Mouse (Mus musculus) E14TG2a.4 (cell line): ENCODE results near the gene Tpst2.
"Not testable (repeated sequence)": the region's sequence is repeated elsewhere in the genome, so short reads cannot be mapped to it uniquely, and the experiment has no call there.

Experiments
- H3K27me3 ChIP-seq: 2 replicates; pipeline ENCODE4 v1.6.1; 2014; ENCODE audit warnings: low read length, control low read depth; ENCODE audit not compliant: insufficient read depth
- H3K36me3 ChIP-seq: 2 replicates; pipeline ENCODE4 v1.6.1; 2014; ENCODE audit warnings: low read length, control low read depth; ENCODE audit not compliant: insufficient read depth
- H3K4me1 ChIP-seq: replicated peaks from 2 replicates; pipeline ENCODE4 v1.6.1; 2014; ENCODE audit warnings: low read depth, low read length, control low read depth
- H3K4me3 ChIP-seq: replicated peaks from 2 replicates; pipeline ENCODE4 v1.5.1; 2014; ENCODE audit warnings: mild to moderate bottlenecking, low read length
- H3K9me3 ChIP-seq: 2 replicates; pipeline ENCODE4 v1.6.1; 2014; ENCODE audit warnings: low read length, control low read depth
- CTCF ChIP-seq: conservative IDR thresholded peaks from 2 replicates; pipeline ENCODE4 v1.5.1; 2014; ENCODE audit warnings: low read length
- NANOG ChIP-seq: IDR thresholded peaks from 2 replicates; pipeline ENCODE4 v1.6.1; 2014; ENCODE audit warnings: borderline replicate concordance, low read length, mixed read lengths
- POU5F1 ChIP-seq: IDR thresholded peaks from 2 replicates; pipeline ENCODE4 v1.6.1; 2014; ENCODE audit warnings: low read length, borderline replicate concordance

The Tpst2 gene

GRCm38 (mm10) chr5:112300721-112301308, 24.3 kb downstream of the Tpst2 start:
- H3K4me3 ChIP-seq: no peak overlapping the region
- no peaks in the 10 kb centered on the region for H3K9me3 ChIP-seq
- H3K4me1 ChIP-seq: peaks cover 90% of the 10 kb centered on the region
- peaks cover 43% of the 10 kb centered on the region for H3K36me3 ChIP-seq
- no peaks in the 10 kb centered on the region for H3K27me3 ChIP-seq
- no peak for TF ChIP-seq NANOG
- TF ChIP-seq POU5F1: no peak
- no peak for TF ChIP-seq CTCF

GRCm38 (mm10) chr5:112301694-112302093, 25.2 kb downstream of the Tpst2 start:
- Histone ChIP-seq H3K27me3 (no peaks in the 10 kb centered on the region), H3K4me1 (peaks cover 91% of the 10 kb centered on the region), H3K4me3 (no peak overlapping the region), H3K36me3 (peaks cover 50% of the 10 kb centered on the region), H3K9me3 (no peaks in the 10 kb centered on the region)
- TF ChIP-seq POU5F1 (no peak), CTCF (no peak), NANOG (no peak)

GRCm38 (mm10) chr5:112302310-112302709, 25.8 kb downstream of the Tpst2 start:
- H3K4me3 ChIP-seq: no peak overlapping the region

GRCm38 (mm10) chr5:112305842-112306241, 29.4 kb downstream of the Tpst2 start:
- Histone ChIP-seq H3K9me3 (no peaks in the 10 kb centered on the region), H3K27me3 (no peaks in the 10 kb centered on the region), H3K4me1 (peaks cover 75% of the 10 kb centered on the region), H3K36me3 (peaks cover 70% of the 10 kb centered on the region), H3K4me3 (no peak overlapping the region)
- TF ChIP-seq NANOG (no peak), POU5F1 (no peak)

More at GRCm38 (mm10) chr5:112302310-112302709, 25.8 kb downstream of the Tpst2 start:
- Histone ChIP-seq H3K4me1 (peaks cover 91% of the 10 kb centered on the region), H3K9me3 (no peaks in the 10 kb centered on the region), H3K36me3 (peaks cover 46% of the 10 kb centered on the region), H3K27me3 (no peaks in the 10 kb centered on the region)
- no peak for TF ChIP-seq POU5F1
- TF ChIP-seq NANOG: no peak
- no peak for TF ChIP-seq CTCF

GRCm38 (mm10) chr5:112313222-112313885, 36.9 kb downstream of the Tpst2 start:
- no peak for TF ChIP-seq NANOG
- no peak for TF ChIP-seq CTCF
- no peak for TF ChIP-seq POU5F1
- Histone ChIP-seq H3K36me3 (peaks cover 77% of the 10 kb centered on the region), H3K27me3 (no peaks in the 10 kb centered on the region), H3K4me1 (peaks cover 36% of the 10 kb centered on the region), H3K9me3 (no peaks in the 10 kb centered on the region), H3K4me3 (no peak overlapping the region)

GRCm38 (mm10) chr5:112316468-112316867, 40.0 kb downstream of the Tpst2 start:
- no peak overlapping the region for H3K4me3 ChIP-seq
- H3K36me3 ChIP-seq: peaks cover 46% of the 10 kb centered on the region
- no peaks in the 10 kb centered on the region for H3K9me3 ChIP-seq
- H3K4me1 ChIP-seq: peaks cover 48% of the 10 kb centered on the region
- no peaks in the 10 kb centered on the region for H3K27me3 ChIP-seq
- no peak for TF ChIP-seq CTCF
- no peak for TF ChIP-seq POU5F1
- no peak for TF ChIP-seq NANOG

- H3K9me3 ChIP-seq: no peaks in the 10 kb centered on the region
- H3K27me3 ChIP-seq: no peaks in the 10 kb centered on the region
- peaks cover 44% of the 10 kb centered on the region for H3K4me1 ChIP-seq
- H3K36me3 ChIP-seq: peaks cover 39% of the 10 kb centered on the region
- no peak overlapping the region for H3K4me3 ChIP-seq
- TF ChIP-seq CTCF (no peak), POU5F1 (no peak), NANOG (no peak)
Measured at GRCm38 (mm10) chr5:112317328-112317727, 40.8 kb downstream of the Tpst2 start.

GRCm38 (mm10) chr5:112319343-112319742, 42.9 kb downstream of the Tpst2 start:
- not testable (repeated sequence) for H3K27me3 ChIP-seq, H3K9me3 ChIP-seq
- Histone ChIP-seq H3K36me3 (peaks cover 19% of the 10 kb centered on the region), H3K4me3 (0 out of 2 replicates have a peak overlapping the region, but pooled peaks have one; percentile 1), H3K4me1 (peaks cover 30% of the 10 kb centered on the region)

GRCm38 (mm10) chr5:112320379-112320778, 43.9 kb downstream of the Tpst2 start:
- H3K4me3 ChIP-seq: no peak overlapping the region
- no peaks in the 10 kb centered on the region for H3K9me3 ChIP-seq
- peaks cover 34% of the 10 kb centered on the region for H3K4me1 ChIP-seq
- no peak for TF ChIP-seq NANOG
- TF ChIP-seq CTCF: no peak
- TF ChIP-seq POU5F1: no peak
- no peaks in the 10 kb centered on the region for H3K27me3 ChIP-seq
- H3K36me3 ChIP-seq: peaks cover 10% of the 10 kb centered on the region
